Mouse (Mus musculus) granulocyte monocyte progenitor cell, adult 5-6 weeks (primary cell): ENCODE results near the gene C1ql1. TPM values are rescaled to one million over a fixed set of nuclear protein-coding genes. Genes with fewer than 3 reads are reported as not detected.

Source experiments
- ATAC-seq: replicated peaks from 2 replicates; pipeline ENCODE4 v1.8.0; 2016; ENCODE audit warnings: mild to moderate bottlenecking, moderate TSS enrichment, inconsistent platforms; ENCODE audit not compliant: poor library complexity, severe bottlenecking
- total RNA-seq, 2 experiments: library from RNA; stranded (forward) in 1 of 2; stranded (reverse) in 1 of 2; fragments of 200-712, 200-1000 nt in 1 of 2; fragments of >200 nt in 1 of 2; fragmentation: Nextera tagmentation in 1 of 2; gene quantifications; 2 replicates each; pipeline ENCODE4 v1.2.3; 2014 to 2017

Gene C1ql1
- total RNA-seq, 2 experiments from 2014 or later: not detected

DNA sequence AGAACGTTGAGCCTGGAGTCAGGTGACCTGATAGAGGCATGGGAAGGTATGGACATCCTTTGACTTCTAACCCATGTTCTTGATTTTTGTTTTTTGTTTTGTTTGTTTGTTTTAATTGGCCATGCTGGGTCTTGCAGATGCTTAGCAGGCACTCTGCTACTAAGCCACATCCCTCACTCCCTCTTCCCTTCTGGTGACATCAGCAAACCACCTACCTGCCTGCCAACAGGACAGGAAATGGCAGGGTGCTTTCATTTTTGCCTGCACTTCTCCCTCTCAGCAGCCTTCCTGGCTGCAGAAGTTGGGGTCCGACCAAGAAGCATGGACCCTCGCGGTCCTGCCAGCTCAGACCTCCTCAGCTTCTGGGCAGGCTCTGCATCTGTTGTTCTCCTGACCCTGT, 14.6 kb upstream of the C1ql1 start:
- ATAC-seq: no peak

DNA sequence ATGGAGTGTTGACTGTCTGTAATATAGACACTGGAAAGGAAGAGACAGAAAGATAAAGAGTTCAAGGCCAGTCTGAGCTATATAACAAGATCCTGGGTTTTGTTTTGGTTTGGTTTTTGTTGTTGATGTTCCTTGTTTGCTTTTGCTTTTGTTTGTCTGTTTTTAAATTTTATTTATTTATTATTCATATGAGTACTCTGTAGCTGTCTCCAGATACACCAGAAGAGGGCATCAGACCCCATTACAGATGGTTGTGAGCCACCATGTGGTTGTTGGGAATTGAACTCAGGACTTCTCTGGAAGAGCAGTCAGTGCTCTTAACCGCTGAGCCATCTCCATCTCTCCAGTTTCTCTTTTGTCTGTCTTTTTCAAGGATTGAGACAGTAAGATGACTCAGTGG, 12.4 kb upstream of the C1ql1 start:
- no peak for ATAC-seq

DNA sequence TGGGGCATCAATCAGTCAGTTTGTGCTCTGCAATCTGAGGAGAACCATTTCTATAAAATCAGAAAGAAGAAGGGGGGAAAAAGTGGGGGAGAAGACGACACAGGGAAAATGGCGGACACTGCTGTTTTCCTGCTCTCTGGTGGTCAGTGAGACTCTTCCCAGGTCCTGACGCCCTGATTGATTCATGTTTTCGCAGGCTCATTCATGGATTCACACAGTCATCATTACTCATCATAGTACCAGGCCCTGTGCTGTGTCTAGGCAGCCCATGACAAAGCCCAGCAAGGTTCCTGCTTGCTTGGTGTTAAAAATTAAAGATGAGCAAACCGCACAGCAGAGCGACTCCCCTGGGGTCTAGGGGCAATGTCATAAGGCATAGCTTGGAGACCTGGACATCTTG, 11.9 kb upstream of the C1ql1 start:
- no peak for ATAC-seq

DNA sequence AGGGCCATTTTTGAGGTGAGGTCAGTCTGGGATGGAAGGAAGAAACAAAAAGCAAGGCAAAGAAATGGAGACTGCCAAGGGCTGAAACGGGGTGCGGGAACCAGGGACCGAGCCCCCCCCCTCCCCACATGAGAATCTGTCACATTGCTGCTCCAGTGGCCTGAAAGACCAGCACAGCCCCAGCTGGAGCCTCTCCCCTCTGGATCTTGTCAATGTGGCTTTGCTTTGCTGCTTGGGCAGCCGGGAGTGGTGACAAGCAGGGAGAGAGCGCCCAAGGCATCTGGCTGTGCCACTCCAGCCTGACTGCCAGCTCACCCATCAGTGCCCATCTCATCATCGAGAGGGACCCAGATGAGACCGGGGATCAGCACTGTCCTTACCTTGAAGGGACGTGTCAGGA, 11.2 kb upstream of the C1ql1 start:
- ATAC-seq: no peak

DNA sequence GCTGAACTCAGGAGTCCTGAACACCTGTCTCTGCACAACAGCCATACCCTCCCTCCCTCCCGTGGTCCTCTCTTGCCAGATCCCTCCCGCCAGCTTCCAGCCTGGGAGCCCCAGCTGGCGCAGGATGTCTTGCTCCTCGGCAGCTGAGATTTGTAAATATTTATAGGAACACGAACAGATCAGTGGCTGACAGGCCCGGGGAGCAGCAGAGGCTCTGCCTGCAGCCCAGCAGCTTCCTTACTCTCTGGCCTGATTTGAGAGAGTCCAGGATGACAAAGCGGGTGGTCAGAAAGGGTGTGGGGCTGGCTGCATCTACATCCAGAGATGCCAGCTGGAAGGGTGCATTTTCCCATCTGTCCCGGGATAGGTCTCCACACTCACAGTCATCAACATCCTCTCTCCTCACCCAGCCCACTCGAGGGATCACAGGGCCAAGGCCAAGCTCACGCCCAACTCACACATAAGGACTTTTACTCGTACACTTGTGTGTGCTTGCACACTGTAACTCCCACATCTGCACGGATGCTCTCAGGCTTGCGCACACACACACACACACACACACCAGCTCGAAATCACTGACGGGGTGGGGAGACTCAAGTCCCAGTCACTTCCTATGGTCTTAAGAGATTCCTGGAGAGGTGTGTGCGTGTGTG, 10.6 kb upstream of the C1ql1 start:
- no peak for ATAC-seq

DNA sequence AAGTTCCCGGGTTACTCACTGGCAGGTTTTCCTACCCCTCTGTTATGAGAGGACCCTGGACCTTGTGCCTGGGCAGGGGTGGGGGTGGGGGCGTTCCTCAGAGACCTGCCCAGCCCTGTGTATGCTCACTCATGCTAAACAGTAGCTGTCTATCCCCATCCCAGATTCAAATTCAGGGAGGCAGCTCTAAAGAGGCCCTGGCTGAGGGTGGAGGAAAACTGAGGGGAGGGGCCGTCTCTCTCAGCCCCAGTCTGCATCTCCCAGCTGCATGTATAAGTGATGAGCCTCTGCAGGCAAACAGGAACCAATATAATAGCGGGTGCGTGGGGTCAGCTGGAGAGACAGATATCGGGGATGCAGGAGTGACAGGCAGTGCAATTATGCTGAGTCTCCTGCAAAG, 6.4 kb upstream of the C1ql1 start:
- ATAC-seq: no peak

DNA sequence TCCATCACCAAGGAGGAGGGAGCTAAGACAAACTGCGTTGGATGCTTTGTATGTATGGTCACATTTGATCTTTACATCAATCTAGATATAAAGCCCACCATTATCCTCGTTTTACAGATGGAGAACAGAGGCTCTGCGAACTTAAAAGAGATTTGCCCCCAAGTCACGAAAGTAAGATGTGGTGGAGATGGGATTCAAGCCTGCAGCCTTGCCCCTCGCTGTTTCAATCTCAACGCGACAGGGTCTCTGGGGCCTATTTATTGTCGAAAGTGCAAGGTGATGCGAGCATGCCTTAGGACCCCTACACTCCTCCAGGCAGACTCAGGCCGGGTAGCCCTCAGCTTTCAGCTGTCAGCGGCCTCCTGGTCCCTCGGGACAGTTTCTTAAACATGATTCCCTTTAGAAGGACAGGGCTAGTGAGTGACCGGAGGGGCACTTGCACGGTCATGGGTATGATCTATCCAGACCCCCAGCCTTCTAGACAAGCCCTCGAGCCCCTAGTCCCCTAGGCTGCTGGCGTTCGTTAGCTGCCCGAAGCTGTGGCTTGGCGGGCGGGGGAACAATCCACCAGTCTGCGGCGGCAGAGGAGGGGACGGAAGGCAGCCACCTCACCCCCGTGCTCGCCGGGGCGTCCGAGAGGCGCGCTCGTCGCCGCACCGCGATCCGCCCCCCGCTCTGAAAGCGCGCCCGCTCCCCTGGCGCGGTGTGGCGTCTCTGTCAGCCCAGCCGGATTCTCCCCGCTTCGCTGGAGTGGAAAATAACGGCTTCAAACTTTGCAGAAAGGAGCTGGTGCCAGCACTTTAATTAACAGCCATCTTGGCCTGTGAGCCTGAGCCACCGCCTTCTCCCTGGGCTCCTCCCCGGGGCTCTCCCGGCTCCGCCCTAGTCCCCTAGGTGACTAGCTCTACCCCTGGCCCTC, 1.8 kb upstream of the C1ql1 start:
- ATAC-seq: 0 out of 2 replicates have a peak, but pooled peaks have one; percentile 33

DNA sequence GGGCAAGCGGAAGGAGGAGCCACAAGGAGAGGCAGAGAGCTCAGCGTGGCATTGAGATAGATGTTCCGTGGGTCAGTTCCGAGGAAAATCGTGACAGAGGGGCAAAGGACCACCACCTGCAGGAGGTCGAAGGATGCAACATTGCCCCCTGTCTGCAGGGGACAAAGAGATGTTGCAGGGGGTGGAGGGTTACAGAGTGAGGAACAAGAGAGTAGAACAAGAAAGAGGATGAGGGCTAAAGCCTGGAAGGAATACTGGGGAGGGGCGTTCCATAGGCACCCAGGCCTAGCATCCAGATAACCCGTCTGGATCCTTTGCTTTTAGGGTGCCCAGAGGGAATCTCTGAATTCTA, 480 bp upstream of the C1ql1 start:
- peak; percentile 17; the same call in 1 of the 2 replicates for ATAC-seq

DNA sequence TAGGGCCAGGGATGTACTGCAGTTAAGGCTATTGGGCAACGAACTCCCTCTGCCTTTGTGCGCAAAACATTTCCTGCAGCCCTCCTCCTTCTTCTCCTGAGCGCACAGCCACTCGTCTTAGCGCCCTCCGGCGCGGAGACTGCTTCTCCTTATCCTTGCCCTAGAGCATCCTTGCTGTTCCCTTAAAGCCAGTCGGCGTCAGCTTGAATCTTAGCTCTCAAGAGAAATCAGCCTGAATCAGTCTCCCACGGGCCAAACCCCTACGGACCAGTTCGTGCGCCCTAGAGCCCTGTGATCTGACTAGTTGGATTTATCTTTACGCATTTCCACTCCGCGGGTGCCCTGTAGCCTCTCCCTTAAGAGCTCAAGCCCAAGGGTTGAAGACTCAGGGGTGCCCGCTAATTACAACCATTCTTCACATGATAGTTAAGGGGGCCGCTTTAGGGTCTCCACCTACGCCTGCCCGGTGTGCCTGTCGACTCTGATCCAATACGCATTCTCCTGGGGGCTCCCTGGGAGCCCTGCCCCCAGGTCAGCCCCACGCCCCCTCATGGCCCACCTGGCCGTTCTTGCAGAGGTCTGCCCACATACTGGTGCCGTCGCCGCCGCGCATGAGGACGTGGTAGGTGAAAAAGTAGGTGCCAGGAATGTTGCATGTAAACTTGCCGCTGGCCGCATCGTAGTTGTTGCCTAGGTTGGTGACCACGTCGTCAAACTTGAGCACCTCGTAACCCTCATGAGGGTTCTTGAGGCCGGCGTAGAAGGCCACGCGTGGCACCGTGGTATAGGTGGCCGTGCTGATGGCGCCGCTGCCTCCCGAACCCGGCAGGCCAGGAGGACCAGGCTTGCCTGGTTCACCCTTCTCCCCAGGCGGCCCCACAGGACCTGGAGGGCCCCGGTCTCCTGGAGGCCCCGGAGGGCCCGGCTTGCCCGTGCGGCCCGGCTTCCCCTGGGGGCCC, 903 bp downstream of the C1ql1 start:
- no peak for ATAC-seq

DNA sequence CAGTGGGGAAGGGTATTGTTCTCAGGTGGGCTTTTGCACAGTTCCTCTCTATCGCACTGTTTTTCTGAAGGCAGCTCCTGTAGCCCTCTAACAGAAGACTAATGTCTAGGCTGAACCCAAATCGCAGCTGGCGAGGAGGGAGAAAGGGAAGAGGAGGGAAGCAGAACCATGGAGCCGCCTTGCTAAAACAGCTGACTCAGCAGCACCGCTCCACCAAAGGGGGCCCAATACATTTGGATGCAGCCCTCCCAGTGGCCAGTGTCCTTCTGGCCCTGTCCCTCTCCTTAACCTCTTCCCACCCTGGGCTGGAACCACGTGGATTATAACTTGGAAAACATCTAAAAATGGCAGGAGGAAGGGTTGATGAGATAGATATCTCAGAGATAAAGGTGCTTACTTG, 5.3 kb downstream of the C1ql1 start:
- no peak for ATAC-seq

DNA sequence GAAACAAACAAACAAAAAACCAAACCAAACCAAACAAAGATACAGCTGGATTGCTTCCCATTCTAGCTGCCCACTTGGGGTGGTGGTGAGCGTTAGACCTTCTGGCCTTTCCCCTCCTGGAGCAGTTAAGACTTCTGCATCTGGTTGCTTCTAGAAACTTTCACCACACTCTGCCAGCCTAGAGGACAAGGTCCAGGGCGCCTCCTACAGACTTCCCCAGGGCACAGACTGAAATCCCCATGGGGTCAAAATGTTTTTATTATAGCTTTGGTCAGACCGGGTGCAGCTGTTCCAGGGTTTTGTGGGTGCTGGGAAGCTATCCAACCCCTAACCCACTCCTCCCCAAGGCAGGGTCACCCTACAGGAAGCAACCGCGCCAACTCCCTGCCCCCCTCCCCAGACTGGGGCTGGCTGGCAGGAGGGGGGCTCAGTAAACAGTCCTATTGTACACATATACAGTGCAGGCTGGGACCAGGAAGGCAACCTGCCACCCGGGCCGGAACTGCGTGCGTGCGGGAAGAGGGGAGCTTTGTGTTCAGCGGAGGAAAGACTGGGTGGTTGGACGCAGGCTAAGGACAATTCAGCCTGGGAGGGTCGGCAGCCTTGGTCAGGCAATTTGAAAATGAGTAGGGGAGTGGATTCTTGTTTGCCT, 7.3 kb downstream of the C1ql1 start:
- no peak for ATAC-seq

DNA sequence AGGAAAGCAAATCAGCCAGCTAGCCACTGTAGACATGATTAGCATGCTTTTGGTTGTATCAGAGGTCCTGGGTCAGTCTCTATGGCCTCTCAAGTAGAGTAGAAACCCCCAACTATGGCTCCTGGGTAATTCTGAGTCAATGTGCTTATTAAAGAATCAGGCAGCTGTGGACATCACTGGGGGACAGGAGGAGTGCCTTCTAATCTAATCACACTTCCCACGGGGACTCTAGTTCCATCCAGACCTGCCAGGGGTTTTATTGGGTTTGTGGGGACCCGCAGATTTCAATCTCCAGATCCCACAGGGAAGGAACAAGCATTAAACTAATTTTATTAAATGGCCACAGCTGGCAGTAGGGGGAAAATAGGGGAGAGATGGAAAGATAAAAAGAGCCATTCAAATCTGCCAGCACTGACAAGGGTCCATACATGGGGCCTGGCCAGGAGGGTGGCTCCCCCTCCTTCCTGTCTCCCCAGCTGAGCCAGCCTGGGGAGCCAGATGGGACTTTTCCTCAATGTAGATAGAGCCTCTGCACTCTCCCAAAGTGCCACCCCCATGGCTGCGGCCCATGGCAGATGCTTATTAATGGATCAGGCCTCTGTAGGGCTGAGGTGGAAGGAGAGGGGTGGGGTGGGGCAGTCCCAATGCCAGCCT, 8.8 kb downstream of the C1ql1 start:
- ATAC-seq: no peak

DNA sequence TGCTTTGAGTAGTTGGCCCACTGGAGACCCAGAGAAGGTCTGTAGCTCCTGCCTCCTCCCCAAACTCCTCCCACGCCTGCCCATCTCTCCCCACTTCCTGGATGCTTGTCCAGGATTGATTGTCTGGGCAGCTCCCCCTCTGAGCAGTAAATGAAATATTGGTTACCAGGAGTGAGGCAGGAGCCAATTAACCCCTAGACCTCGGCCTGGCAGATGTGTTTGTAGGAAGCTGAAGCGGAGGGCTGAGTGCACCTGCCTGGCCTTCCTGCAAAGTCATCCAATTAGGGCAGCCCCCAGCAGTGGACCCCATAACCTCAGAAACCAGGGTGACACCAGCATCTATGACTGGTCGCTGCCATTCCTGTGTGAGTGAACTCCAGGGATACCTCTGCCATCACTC, 10.2 kb downstream of the C1ql1 start:
- no peak for ATAC-seq

DNA sequence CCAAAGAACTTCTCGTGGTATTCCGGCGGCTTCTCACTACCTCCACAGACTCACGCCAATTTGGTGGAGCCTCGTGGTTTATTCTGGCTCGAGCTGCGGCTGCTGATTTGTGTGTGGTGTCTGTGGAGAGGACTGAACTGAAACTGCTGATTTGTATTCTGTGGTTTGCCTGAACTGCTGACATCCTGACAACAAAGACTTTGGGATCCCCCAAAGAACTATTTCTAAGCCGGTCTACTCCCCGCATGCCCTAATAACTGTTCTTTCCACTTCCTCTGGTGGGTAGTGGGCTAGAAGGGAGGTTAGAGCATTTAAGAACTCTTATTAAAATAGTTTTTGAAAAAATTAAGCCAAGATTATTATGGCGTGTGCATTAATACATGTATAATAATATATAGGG, 15.8 kb downstream of the C1ql1 start:
- no peak for ATAC-seq

DNA sequence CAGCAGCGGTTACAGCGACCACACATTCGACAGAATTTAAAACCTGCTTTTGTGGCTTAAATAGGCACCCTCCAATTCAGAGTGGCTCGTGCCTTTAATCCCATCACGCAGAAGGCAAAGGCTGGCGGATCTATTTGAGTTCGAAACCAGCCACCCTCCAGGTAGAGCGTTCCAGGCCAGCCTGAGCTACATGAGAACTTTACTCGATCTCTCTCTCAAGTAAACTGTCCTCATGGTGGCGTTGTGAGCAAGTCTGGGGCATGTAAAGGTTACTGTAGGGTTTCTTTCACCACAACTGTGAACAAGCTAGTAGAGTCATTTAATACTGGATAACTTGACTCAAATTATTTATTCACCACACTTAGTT, 21.2 kb downstream of the C1ql1 start:
- ATAC-seq: peak; percentile 66

DNA sequence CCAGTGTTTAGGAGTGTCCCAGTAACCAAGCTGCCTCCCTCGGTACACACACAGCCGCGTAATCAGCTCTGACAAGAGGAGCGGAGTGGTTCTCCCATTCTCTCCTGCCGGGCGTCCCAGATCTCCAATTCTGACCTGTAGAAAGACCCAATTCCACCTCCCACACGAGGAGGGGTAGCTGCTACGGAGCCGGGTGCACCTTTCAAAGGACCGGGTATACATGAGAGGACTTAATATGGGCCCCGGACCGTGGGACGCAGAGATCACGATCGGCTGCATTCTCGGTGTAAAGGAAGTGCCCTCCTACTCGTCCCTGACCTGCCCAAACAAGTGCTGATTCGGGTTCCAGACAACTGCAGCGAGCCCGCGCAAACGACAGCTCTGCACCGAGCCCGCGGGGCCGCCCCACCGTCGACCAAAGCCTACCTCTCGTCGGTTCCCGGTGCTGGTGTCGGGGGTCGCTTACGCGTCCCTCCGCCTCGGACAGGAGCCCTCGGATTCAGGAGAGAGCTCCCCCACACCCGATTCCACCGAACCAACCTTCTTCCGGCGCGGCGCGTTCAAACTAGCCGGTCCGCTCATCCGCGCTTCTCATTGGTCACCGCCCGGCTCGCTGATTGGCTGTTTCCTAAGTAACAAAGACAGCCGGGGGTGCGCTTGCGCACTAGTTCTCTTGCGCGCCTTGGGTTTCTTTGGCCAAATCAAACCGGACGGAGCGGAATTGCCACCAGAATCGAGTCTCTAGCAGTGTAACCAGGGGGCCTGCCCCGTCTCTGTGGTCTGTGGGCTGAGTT, 21.7 kb downstream of the C1ql1 start, which contains the start of gene Kif18b:
Kif18b (minus strand) TSS at position 568 of the 794 bp plus-strand sequence.
- ATAC-seq: peak; percentile 89

DNA sequence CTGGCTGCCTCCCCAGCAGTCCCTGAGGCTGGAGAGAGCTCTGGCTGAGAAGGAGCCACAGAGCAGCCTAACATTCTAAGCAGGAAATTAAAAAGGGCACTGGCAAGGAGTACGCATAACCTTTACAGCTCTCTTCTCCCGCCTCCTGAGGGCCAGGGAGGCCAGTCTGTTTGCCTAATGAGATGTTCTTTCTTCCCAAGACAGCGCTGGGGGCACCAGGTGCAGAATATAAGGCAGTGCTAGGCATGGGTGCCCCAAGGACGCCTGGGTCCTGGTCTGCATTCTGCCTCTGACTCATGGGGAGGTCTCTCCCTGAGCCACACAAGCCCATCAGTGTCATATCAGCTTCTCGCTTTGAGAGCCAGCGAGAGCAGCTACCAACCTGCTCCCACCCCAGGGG, 25.0 kb downstream of the C1ql1 start:
- ATAC-seq: no peak

DNA sequence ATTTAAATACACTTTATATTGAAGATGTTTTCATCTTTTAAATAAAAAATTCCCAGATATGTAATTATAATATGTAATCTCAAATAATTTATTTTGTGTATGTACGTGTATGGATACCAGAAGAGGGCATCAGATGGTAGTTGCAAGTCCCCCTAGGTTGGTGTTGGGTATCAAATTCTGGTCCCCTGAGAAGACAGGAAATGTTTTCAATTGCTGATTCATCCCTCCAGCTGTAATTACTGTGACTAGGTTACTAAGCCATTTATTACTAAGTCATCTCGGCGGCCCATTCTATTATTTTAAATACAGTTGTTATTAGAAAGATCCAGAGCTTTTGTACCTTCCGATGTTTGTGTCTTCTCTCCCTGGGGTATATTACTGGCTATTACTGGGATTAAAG, 28.4 kb downstream of the C1ql1 start:
- no peak for ATAC-seq

DNA sequence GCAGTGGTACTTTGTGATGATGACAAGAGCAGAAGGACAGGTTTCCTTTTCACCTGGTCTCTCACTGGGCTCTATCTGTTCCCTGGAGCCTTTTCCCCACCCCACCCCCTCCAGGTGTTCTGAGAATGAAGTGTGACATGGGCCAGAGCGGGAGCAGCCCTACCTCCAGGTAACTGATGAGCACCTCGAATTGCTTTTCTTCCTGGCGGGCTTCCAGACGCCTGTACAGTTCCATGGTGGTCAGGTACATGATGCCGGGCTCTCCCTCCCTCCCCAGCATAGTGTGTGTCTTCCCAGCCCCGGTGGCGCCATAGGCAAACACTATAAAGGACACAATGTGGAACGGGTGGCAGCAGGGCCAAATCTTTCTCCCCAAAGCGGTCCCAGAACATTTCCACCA, 31.1 kb downstream of the C1ql1 start:
- ATAC-seq: no peak
